Mouse (Mus musculus) midbrain, embryonic 14.5 days (tissue): ENCODE results near the gene Panx3. TPM values are rescaled to one million over a fixed set of nuclear protein-coding genes. Genes with fewer than 3 reads are reported as not detected.

Experiments
- ATAC-seq: fragments of 200-750 bp; cut with Nextera tagmentation; 2 replicates; pipeline ENCODE4 v1.8.0; 2017; ENCODE audit warnings: moderate number of reproducible peaks, moderate library complexity; ENCODE audit not compliant: low FRiP score, low TSS enrichment
- DNase-seq: peaks from one replicate; pipeline ENCODE4 v3.0.0-alpha.2; 2015
- H3K27ac ChIP-seq: fragments of 300-500 bp; sonication (generic); replicated peaks from 2 replicates; pipeline ENCODE4 v1.5.1; 2014; ENCODE audit warnings: mild to moderate bottlenecking, low read depth, low read length, moderate library complexity
- H3K27me3 ChIP-seq: fragments of 300-500 bp; sonication (generic); 2 replicates; pipeline ENCODE4 v1.6.1; 2014; ENCODE audit warnings: low read length, control low read depth, mixed read lengths; ENCODE audit not compliant: control insufficient read depth, insufficient read depth
- H3K36me3 ChIP-seq: fragments of 300-500 bp; sonication (generic); 2 replicates; pipeline ENCODE4 v1.6.1; 2014; ENCODE audit warnings: low read length, control low read depth; ENCODE audit not compliant: control insufficient read depth, insufficient read depth
- H3K4me1 ChIP-seq: fragments of 300-500 bp; sonication (generic); 2 replicates; pipeline ENCODE4 v1.6.1; 2014; ENCODE audit warnings: mild to moderate bottlenecking, antibody characterized with exemption, low read length, control low read depth; ENCODE audit not compliant: control insufficient read depth, insufficient read depth
- H3K4me2 ChIP-seq: fragments of 300-500 bp; sonication (generic); 2 replicates; pipeline ENCODE4 v1.6.1; 2014; ENCODE audit warnings: mild to moderate bottlenecking, low read length, moderate library complexity
- H3K4me3 ChIP-seq: fragments of 300-500 bp; sonication (generic); replicated peaks from 2 replicates; pipeline ENCODE4 v1.5.1; 2014; ENCODE audit warnings: low read depth, low read length
- H3K9ac ChIP-seq: fragments of 300-500 bp; sonication (generic); replicated peaks from 2 replicates; pipeline ENCODE4 v1.6.1; 2014; ENCODE audit warnings: mild to moderate bottlenecking, low read length, moderate library complexity
- H3K9me3 ChIP-seq: fragments of 300-500 bp; sonication (generic); 2 replicates; pipeline ENCODE4 v1.6.1; 2016; ENCODE audit warnings: low read length, control low read depth, mixed read lengths; ENCODE audit not compliant: control insufficient read depth
- WGBS: fragments of 180-500 bp; shearing (Covaris S2); extraction: QIAGEN DNeasy Blood & Tissue Kit; methylation state at CpG from one replicate; pipeline ENCODE4 v1.1.7; 2014; 5-methylcytosine and 5-hydroxymethylcytosine counted together
- polyA plus RNA-seq: library from polyadenylated mRNA; unstranded; fragments of >200 nt; fragmentation: Nextera tagmentation; extraction: Ambion mirVana; gene quantifications from 2 replicates; pipeline ENCODE4 v1.2.1, GENCODE M21; 2014

Panx3 gene
- polyA plus RNA-seq = not detected in 2 replicates

- DNase-seq = no peak
- no peak within 1 kb of the TSS for H3K4me3 ChIP-seq
- no peak within 1 kb of the TSS for H3K4me2 ChIP-seq
- no peaks in the 10 kb centered on the region for H3K4me1 ChIP-seq
- H3K9ac ChIP-seq = no peak within 1 kb of the TSS
- no peak within 1 kb of the TSS for H3K27ac ChIP-seq
- no peaks in the 10 kb centered on the region for H3K36me3 ChIP-seq
- H3K9me3 ChIP-seq = no peaks in the 10 kb centered on the region
- 76% methylated on average over 6 of the region's 6 CpGs for WGBS
- no peaks in the 10 kb centered on the region for H3K27me3 ChIP-seq
- ATAC-seq = no peak
These were observed at the start of gene Panx3 for GRCm38 (mm10) chr9:37669115-37669514. Gene Panx3, minus strand, starts transcription at chr9:37669235.

- 98% methylated on average over 1 of the region's 1 CpGs for WGBS
- H3K27me3 ChIP-seq = no peaks in the 10 kb centered on the region
- no peaks in the 10 kb centered on the region for H3K36me3 ChIP-seq
- no peaks in the 10 kb centered on the region for H3K4me1 ChIP-seq
- H3K9me3 ChIP-seq = no peaks in the 10 kb centered on the region
- DNase-seq (no peak), ATAC-seq (no peak)
- no peak within 1 kb of the TSS for H3K4me2 ChIP-seq
- no peak within 1 kb of the TSS for H3K4me3 ChIP-seq
- H3K27ac ChIP-seq = no peak within 1 kb of the TSS
- H3K9ac ChIP-seq = no peak within 1 kb of the TSS
These were observed 47.1 kb upstream of the Panx3 start, which contains the start of gene Olfr160 for GRCm38 (mm10) chr9:37716150-37716549. Gene Olfr160, minus strand, starts transcription at chr9:37716250.

GRCm38 (mm10) chr9:37689970-37690686 is 21.1 kb upstream of the Panx3 start:
- DNase-seq = peak; percentile 80
- Histone ChIP-seq H3K27ac (no peak overlapping the region), H3K4me3 (no peak overlapping the region), H3K4me2 (no peak overlapping the region), H3K9ac (no peak overlapping the region), H3K27me3 (no peaks in the 10 kb centered on the region), H3K9me3 (no peaks in the 10 kb centered on the region), H3K4me1 (no peaks in the 10 kb centered on the region), H3K36me3 (no peaks in the 10 kb centered on the region)
- WGBS = 13% methylated on average over 5 of the region's 5 CpGs
- ATAC-seq = no peak

- H3K4me1 ChIP-seq = no peaks in the 10 kb centered on the region
- ATAC-seq (peak; percentile 20; the same call in 1 of the 2 replicates), DNase-seq (peak; percentile 40)
- no peak overlapping the region for H3K27ac ChIP-seq
- no peak overlapping the region for H3K4me3 ChIP-seq
- no peaks in the 10 kb centered on the region for H3K36me3 ChIP-seq
- H3K27me3 ChIP-seq = no peaks in the 10 kb centered on the region
- H3K9ac ChIP-seq = no peak overlapping the region
- H3K4me2 ChIP-seq = no peak overlapping the region
- no peaks in the 10 kb centered on the region for H3K9me3 ChIP-seq
- 39% methylated on average over 3 of the region's 3 CpGs for WGBS
These were observed 18.9 kb upstream of the Panx3 start for GRCm38 (mm10) chr9:37687941-37688303.

GRCm38 (mm10) chr9:37687288-37687940 is 18.4 kb upstream of the Panx3 start:
- ATAC-seq = peak; percentile 43; the same call in 1 of the 2 replicates
- Histone ChIP-seq H3K9me3 (no peaks in the 10 kb centered on the region), H3K9ac (no peak overlapping the region), H3K4me3 (no peak overlapping the region), H3K36me3 (no peaks in the 10 kb centered on the region), H3K4me2 (no peak overlapping the region), H3K27ac (no peak overlapping the region), H3K4me1 (no peaks in the 10 kb centered on the region), H3K27me3 (no peaks in the 10 kb centered on the region)
- DNase-seq = peak; percentile 74
- 59% methylated on average over 3 of the region's 3 CpGs for WGBS

- Histone ChIP-seq H3K27ac (no peak overlapping the region), H3K9me3 (no peaks in the 10 kb centered on the region), H3K27me3 (no peaks in the 10 kb centered on the region), H3K4me3 (no peak overlapping the region), H3K4me2 (no peak overlapping the region), H3K36me3 (no peaks in the 10 kb centered on the region), H3K4me1 (no peaks in the 10 kb centered on the region), H3K9ac (no peak overlapping the region)
- DNase-seq = no peak
- ATAC-seq = no peak
- WGBS = 90% methylated on average over 1 of the region's 1 CpGs
These were observed 12.1 kb upstream of the Panx3 start for GRCm38 (mm10) chr9:37681123-37681522.

- WGBS = 89% methylated on average over 4 of the region's 4 CpGs
- Histone ChIP-seq H3K9ac (no peak overlapping the region), H3K9me3 (no peaks in the 10 kb centered on the region), H3K36me3 (no peaks in the 10 kb centered on the region), H3K4me3 (no peak overlapping the region), H3K4me2 (no peak overlapping the region), H3K27me3 (no peaks in the 10 kb centered on the region), H3K4me1 (no peaks in the 10 kb centered on the region), H3K27ac (no peak overlapping the region)
- DNase-seq (no peak), ATAC-seq (no peak)
These were observed 6.3 kb upstream of the Panx3 start for GRCm38 (mm10) chr9:37675287-37675686.

- 93% methylated on average over 3 of the region's 3 CpGs for WGBS
These were observed 1.2 kb upstream of the Panx3 start for GRCm38 (mm10) chr9:37670261-37670660.

GRCm38 (mm10) chr9:37669678-37670077 is 643 bp upstream of the Panx3 start:
- no peaks in the 10 kb centered on the region for H3K4me1 ChIP-seq
- no peak for DNase-seq

More at GRCm38 (mm10) chr9:37670261-37670660, 1.2 kb upstream of the Panx3 start:
- H3K27me3 ChIP-seq = no peaks in the 10 kb centered on the region
- no peak overlapping the region for H3K4me2 ChIP-seq
- H3K4me3 ChIP-seq = no peak overlapping the region
- DNase-seq (no peak), ATAC-seq (no peak)
- no peaks in the 10 kb centered on the region for H3K36me3 ChIP-seq
- H3K4me1 ChIP-seq = no peaks in the 10 kb centered on the region
- H3K9ac ChIP-seq = no peak overlapping the region
- H3K9me3 ChIP-seq = no peaks in the 10 kb centered on the region
- H3K27ac ChIP-seq = no peak overlapping the region

More at GRCm38 (mm10) chr9:37669678-37670077, 643 bp upstream of the Panx3 start:
- no peaks in the 10 kb centered on the region for H3K9me3 ChIP-seq
- no peak overlapping the region for H3K27ac ChIP-seq
- no peak overlapping the region for H3K9ac ChIP-seq
- H3K4me2 ChIP-seq = no peak overlapping the region
- 83% methylated on average over 4 of the region's 4 CpGs for WGBS
- H3K36me3 ChIP-seq = no peaks in the 10 kb centered on the region
- no peak overlapping the region for H3K4me3 ChIP-seq
- no peaks in the 10 kb centered on the region for H3K27me3 ChIP-seq
- ATAC-seq = no peak
